Mouse (Mus musculus) spleen, adult 18-20 months (tissue): Measurements from ENCODE around the gene Cgref1.
A peak's percentile ranks its signal among the peaks of the same experiment; 100 is the strongest.

Experiments
- DNase-seq, 2 experiments: peaks; one replicate each; pipeline ENCODE4 v3.0.0; 2022; ENCODE audit warnings: mixed read lengths in 2 of 2

Gene Cgref1

GRCm38 (mm10) chr5:30916841-30917240 is 28.6 kb downstream of the Cgref1 start:
- no peak for DNase-seq

GRCm38 (mm10) chr5:30915974-30916433 is 29.4 kb downstream of the Cgref1 start:
- DNase-seq = peak; percentile 57 to 63

GRCm38 (mm10) chr5:30915456-30915855 is 29.9 kb downstream of the Cgref1 start:
- no peak for DNase-seq

- no peak for DNase-seq
Observed at GRCm38 (mm10) chr5:30914849-30915248, 30.5 kb downstream of the Cgref1 start.

- no peak for DNase-seq
Observed at GRCm38 (mm10) chr5:30914101-30914635, 31.2 kb downstream of the Cgref1 start.

- no peak for DNase-seq
Observed at GRCm38 (mm10) chr5:30913060-30913841, 32.1 kb downstream of the Cgref1 start, which contains the start of gene Emilin1. Gene Emilin1, plus strand, starts transcription at chr5:30913402.

- DNase-seq = no peak
Observed at GRCm38 (mm10) chr5:30912156-30912555, 33.2 kb downstream of the Cgref1 start.

- no peak for DNase-seq
Observed at GRCm38 (mm10) chr5:30910481-30910880, 34.9 kb downstream of the Cgref1 start.

- no peak for DNase-seq
Observed at GRCm38 (mm10) chr5:30909863-30910262, 35.5 kb downstream of the Cgref1 start.

- no peak for DNase-seq
Observed at GRCm38 (mm10) chr5:30909300-30909659, 36.1 kb downstream of the Cgref1 start.

GRCm38 (mm10) chr5:30908426-30909299 is 36.7 kb downstream of the Cgref1 start:
- DNase-seq = no peak

GRCm38 (mm10) chr5:30907413-30908059 is 37.9 kb downstream of the Cgref1 start, which contains the start of gene Ost4:
Gene Ost4, minus strand, starts transcription at chr5:30907788.
- peak; percentile 94 to 97 for DNase-seq

- DNase-seq = no peak
Observed at GRCm38 (mm10) chr5:30901860-30902259, 43.5 kb downstream of the Cgref1 start.

GRCm38 (mm10) chr5:30890375-30890774 is 55.0 kb downstream of the Cgref1 start:
- DNase-seq = no peak

- DNase-seq = no peak
Observed at GRCm38 (mm10) chr5:30889088-30889754, 56.2 kb downstream of the Cgref1 start.

- DNase-seq = peak; percentile 87 to 91
Observed at GRCm38 (mm10) chr5:30888337-30889087, 56.9 kb downstream of the Cgref1 start, which contains the start of gene Agbl5. Gene Agbl5, plus strand, starts transcription at chr5:30888694.

GRCm38 (mm10) chr5:30887858-30888336 is 57.5 kb downstream of the Cgref1 start:
- peak; percentile 76 to 83 for DNase-seq

- peak; percentile 67 to 75 for DNase-seq
Observed at GRCm38 (mm10) chr5:30887331-30887761, 58.0 kb downstream of the Cgref1 start.

GRCm38 (mm10) chr5:30886731-30887130 is 58.7 kb downstream of the Cgref1 start:
- DNase-seq = no peak

- no peak for DNase-seq
Observed at GRCm38 (mm10) chr5:30886209-30886608, 59.2 kb downstream of the Cgref1 start.
